Mouse (Mus musculus) G1E (cell line): ENCODE measurements around the gene Lsm7.

Experiments
- CTCF ChIP-seq: IDR thresholded peaks from 2 replicates; pipeline ENCODE4 v1.5.1; 2012; ENCODE audit warnings: low read depth, low read length, inconsistent platforms, mixed read lengths
- GATA1 ChIP-seq: IDR thresholded peaks from 2 replicates; pipeline ENCODE4 v1.6.1; 2012; ENCODE audit warnings: borderline replicate concordance, low read length, inconsistent platforms, mixed read lengths
- GATA2 ChIP-seq: IDR thresholded peaks from 2 replicates; pipeline ENCODE4 v1.6.1; 2012; ENCODE audit warnings: low read depth, low read length, inconsistent platforms, borderline replicate concordance
- POLR2AphosphoS5 ChIP-seq: IDR thresholded peaks from 2 replicates; pipeline ENCODE4 v1.6.1; 2012; ENCODE audit warnings: low read depth, low read length, inconsistent platforms; ENCODE audit not compliant: insufficient replicate concordance
- TAL1 ChIP-seq: conservative IDR thresholded peaks from 2 replicates; pipeline ENCODE4 v1.6.1; 2012; ENCODE audit warnings: low read depth, low read length, inconsistent platforms, mixed read lengths

- no peak for TF ChIP-seq CTCF
- TF ChIP-seq POLR2AphosphoS5, result no peak
- no peak for TF ChIP-seq TAL1
- no peak for TF ChIP-seq GATA1
- no peak for TF ChIP-seq GATA2
These were observed 31.0 kb downstream of the Lsm7 start for GRCm38 (mm10) chr10:80823847-80824643.
